Mouse (Mus musculus) limb, embryonic 15.5 days (tissue): ENCODE measurements at regions not wholly inside any gene's neighbourhood (a gene's known extent, or its start where the extent isn't known, plus 50 kb on each side); places are given as distances from the start of the nearest gene placed in this dataset.

Experiments
- ATAC-seq: fragments of 200-750 bp; cut with Nextera tagmentation; 2 replicates; pipeline ENCODE4 v1.8.0; 2017; ENCODE audit warnings: low read depth, moderate TSS enrichment; ENCODE audit not compliant: insufficient number of reproducible peaks, low FRiP score, low TSS enrichment
- H3K27ac ChIP-seq: fragments of 300-500 bp; sonication (generic); 2 replicates; pipeline ENCODE4 v1.5.1; 2015; ENCODE audit warnings: moderate library complexity, mild to moderate bottlenecking, inconsistent platforms
- H3K27me3 ChIP-seq: fragments of 300-500 bp; sonication (generic); 2 replicates; pipeline ENCODE4 v1.6.1; 2015; ENCODE audit warnings: inconsistent platforms
- H3K36me3 ChIP-seq: fragments of 300-500 bp; sonication (generic); 2 replicates; pipeline ENCODE4 v1.6.1; 2015; ENCODE audit warnings: inconsistent platforms
- H3K4me1 ChIP-seq: fragments of 300-500 bp; sonication (generic); 2 replicates; pipeline ENCODE4 v1.6.1; 2015; ENCODE audit warnings: inconsistent platforms
- H3K4me2 ChIP-seq: fragments of 300-500 bp; sonication (generic); 2 replicates; pipeline ENCODE4 v1.6.1; 2015; ENCODE audit warnings: mild to moderate bottlenecking, inconsistent platforms
- H3K4me3 ChIP-seq: fragments of 300-500 bp; sonication (generic); 2 replicates; pipeline ENCODE4 v1.5.1; 2015; ENCODE audit warnings: mild to moderate bottlenecking, inconsistent platforms
- H3K9ac ChIP-seq: fragments of 300-500 bp; sonication (generic); 2 replicates; pipeline ENCODE4 v1.6.1; 2015; ENCODE audit warnings: inconsistent platforms
- H3K9me3 ChIP-seq: fragments of 300-500 bp; sonication (generic); 2 replicates; pipeline ENCODE4 v1.6.1; 2016; ENCODE audit warnings: inconsistent platforms
- WGBS: fragments of 180-500 bp; shearing (Covaris S2); methylation state at CpG from one replicate; pipeline ENCODE4 v1.1.7; 2015; 5-methylcytosine and 5-hydroxymethylcytosine counted together

DNA sequence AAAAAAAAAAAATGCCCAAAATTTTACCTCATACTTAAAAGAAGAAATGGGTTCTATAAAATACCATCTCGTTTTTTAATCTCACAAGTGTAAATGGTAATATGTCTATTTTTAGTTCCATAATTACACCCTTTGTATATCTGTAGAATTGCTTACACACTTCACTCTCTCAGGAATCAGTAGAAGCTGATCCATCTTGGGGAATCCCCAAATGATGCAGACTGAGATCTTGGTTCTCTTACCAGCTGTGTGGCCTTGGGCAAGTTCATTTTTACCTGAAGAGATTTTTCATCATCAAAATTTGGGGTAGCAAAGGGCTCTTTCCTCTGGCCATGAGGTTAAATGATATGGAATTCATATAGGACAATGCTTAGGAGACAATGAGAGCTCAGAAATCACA lies 69.8 kb upstream of the Gm9972 start:
- Histone ChIP-seq H3K9me3 (no peaks in the 10 kb centered on the region), H3K4me3 (no peak overlapping the region), H3K27ac (no peak overlapping the region), H3K4me2 (no peak overlapping the region), H3K4me1 (no peaks in the 10 kb centered on the region), H3K9ac (no peak overlapping the region), H3K27me3 (no peaks in the 10 kb centered on the region), H3K36me3 (no peaks in the 10 kb centered on the region)
- WGBS, result 56% methylated on average over 1 of the region's 1 CpGs
- no peak for ATAC-seq

DNA sequence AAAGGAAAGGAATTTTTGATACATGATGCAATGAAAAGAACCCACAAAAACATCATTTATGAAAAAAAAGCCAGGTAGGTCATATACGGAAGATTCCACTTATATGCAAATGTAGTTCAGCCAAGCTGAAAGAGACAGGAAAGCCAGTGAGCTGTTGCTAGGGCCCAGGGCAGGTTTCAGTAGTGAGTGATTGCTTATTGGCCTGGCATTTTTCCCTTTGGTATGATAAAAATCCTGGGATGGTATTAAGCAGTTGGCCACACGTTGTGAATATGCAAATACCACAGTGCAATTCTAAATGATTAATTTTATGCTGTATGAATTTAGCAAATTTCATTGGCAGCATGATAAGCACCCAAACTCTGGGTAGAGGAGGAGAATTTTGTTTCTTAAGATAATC lies 57.3 kb upstream of the Gm9972 start:
- Histone ChIP-seq H3K9ac (no peak overlapping the region), H3K27me3 (no peaks in the 10 kb centered on the region), H3K4me3 (no peak overlapping the region), H3K4me1 (no peaks in the 10 kb centered on the region), H3K4me2 (no peak overlapping the region), H3K36me3 (no peaks in the 10 kb centered on the region), H3K9me3 (no peaks in the 10 kb centered on the region), H3K27ac (no peak overlapping the region)
- 67% methylated on average over 2 of the region's 2 CpGs for WGBS
- ATAC-seq, result no peak
